Mouse (Mus musculus) cerebral cortex, adult 2 months (tissue): ENCODE measurements around the gene Etnk1.

Experiments
- WGBS: fragments of 180-500 bp; shearing (Covaris S2); methylation state at CpG from one replicate; pipeline ENCODE4 v1.1.7; 2018; 5-methylcytosine and 5-hydroxymethylcytosine counted together

Gene Etnk1

GRCm38 (mm10) chr6:143166452-143167357 is at the start of gene Etnk1:
Etnk1 (plus strand) TSS chr6:143167221.
- WGBS = under 1% methylated on average over 81 of the region's 81 CpGs

GRCm38 (mm10) chr6:143119325-143119724 is 47.7 kb upstream of the Etnk1 start:
- 67% methylated on average over 6 of the region's 6 CpGs for WGBS

GRCm38 (mm10) chr6:143129466-143129865 is 37.6 kb upstream of the Etnk1 start:
- WGBS = 93% methylated on average over 7 of the region's 7 CpGs

GRCm38 (mm10) chr6:143129952-143130351 is 37.1 kb upstream of the Etnk1 start:
- 75% methylated on average over 3 of the region's 3 CpGs for WGBS

- WGBS = 87% methylated on average over 4 of the region's 4 CpGs
Measured at GRCm38 (mm10) chr6:143130411-143130810, 36.6 kb upstream of the Etnk1 start.

- 75% methylated on average over 6 of the region's 6 CpGs for WGBS
Measured at GRCm38 (mm10) chr6:143131895-143132652, 34.9 kb upstream of the Etnk1 start.

- WGBS = 94% methylated on average over 2 of the region's 2 CpGs
Measured at GRCm38 (mm10) chr6:143133150-143133549, 33.9 kb upstream of the Etnk1 start.

- 88% methylated on average over 13 of the region's 13 CpGs for WGBS
Measured at GRCm38 (mm10) chr6:143135097-143135496, 31.9 kb upstream of the Etnk1 start.

- WGBS = 97% methylated on average over 7 of the region's 7 CpGs
Measured at GRCm38 (mm10) chr6:143136688-143137087, 30.3 kb upstream of the Etnk1 start.

GRCm38 (mm10) chr6:143137341-143137740 is 29.7 kb upstream of the Etnk1 start:
- 86% methylated on average over 5 of the region's 5 CpGs for WGBS

- WGBS = 87% methylated on average over 2 of the region's 2 CpGs
Measured at GRCm38 (mm10) chr6:143139417-143139816, 27.6 kb upstream of the Etnk1 start.

GRCm38 (mm10) chr6:143140884-143141283 is 26.1 kb upstream of the Etnk1 start:
- whole genome bisulfite sequencing = 94% methylated on average over 9 of the region's 9 CpGs

- 86% methylated on average over 10 of the region's 10 CpGs for WGBS
Measured at GRCm38 (mm10) chr6:143141624-143142592, 25.1 kb upstream of the Etnk1 start.

GRCm38 (mm10) chr6:143142861-143143260 is 24.2 kb upstream of the Etnk1 start:
- WGBS = 97% methylated on average over 4 of the region's 4 CpGs

- 68% methylated on average over 9 of the region's 9 CpGs for WGBS
Measured at GRCm38 (mm10) chr6:143143321-143143720, 23.7 kb upstream of the Etnk1 start.

GRCm38 (mm10) chr6:143143775-143144273 is 23.2 kb upstream of the Etnk1 start:
- 26% methylated on average over 19 of the region's 19 CpGs for WGBS

GRCm38 (mm10) chr6:143144556-143144955 is 22.5 kb upstream of the Etnk1 start:
- 91% methylated on average over 2 of the region's 2 CpGs for WGBS

GRCm38 (mm10) chr6:143145051-143145450 is 22.0 kb upstream of the Etnk1 start:
- 78% methylated on average over 7 of the region's 7 CpGs for WGBS

- WGBS = 62% methylated on average over 8 of the region's 8 CpGs
Measured at GRCm38 (mm10) chr6:143146756-143147155, 20.3 kb upstream of the Etnk1 start.

GRCm38 (mm10) chr6:143149766-143150291 is 17.2 kb upstream of the Etnk1 start:
- 56% methylated on average over 5 of the region's 5 CpGs for WGBS
